In genomic region chr4:115962671-115963412, GRCm38 (mm10) we compare ENCODE assay signal across 8 mouse cellular contexts. TPM values are rescaled to one million over a fixed set of nuclear protein-coding genes. Genes with fewer than 3 reads are reported as not detected.
DNase-seq lines count a peak whose midpoint lies in the region; ATAC-seq lines count a peak whose summit lies in the region.

No protein-coding gene starts in this region.

- ATAC-seq in forebrain, embryonic 12.5 days (ENCODE audit: low FRiP score): peak; percentile 79
- no peak for ATAC-seq in limb, embryonic 15.5 days (ENCODE audit: insufficient number of reproducible peaks, low FRiP score, low TSS enrichment, low read depth)
- ATAC-seq in midbrain, embryonic 13.5 days: peak; percentile 85

- H3K36me3 ChIP-seq in forebrain, embryonic 12.5 days (replicated peaks): no peaks in the 10 kb centered on the region
- H3K36me3 ChIP-seq in limb, embryonic 15.5 days: no peaks in the 10 kb centered on the region
- no peaks in the 10 kb centered on the region for H3K36me3 ChIP-seq in midbrain, embryonic 13.5 days
- no peaks in the 10 kb centered on the region for H3K36me3 ChIP-seq in splenic B cell, adult 2 months (ENCODE audit: control insufficient read depth, insufficient read depth, low read length, poor library complexity, severe bottlenecking)

- H3K4me2 ChIP-seq in forebrain, embryonic 12.5 days: peak overlapping the region; percentile 83
- H3K4me2 ChIP-seq in limb, embryonic 15.5 days: peak overlapping the region; percentile 91
- peak overlapping the region; percentile 79 for H3K4me2 ChIP-seq in midbrain, embryonic 13.5 days (replicated peaks)

- H3K9ac ChIP-seq in forebrain, embryonic 12.5 days: peak overlapping the region; percentile 54
- H3K9ac ChIP-seq in limb, embryonic 15.5 days: peak overlapping the region; percentile 50
- peak overlapping the region; percentile 64 for H3K9ac ChIP-seq in midbrain, embryonic 13.5 days (replicated peaks)

- peaks cover 51% of the 10 kb centered on the region for H3K4me1 ChIP-seq in forebrain, embryonic 12.5 days
- H3K4me1 ChIP-seq in limb, embryonic 15.5 days: peaks cover 13% of the 10 kb centered on the region
- H3K4me1 ChIP-seq in midbrain, embryonic 13.5 days (replicated peaks): peaks cover 56% of the 10 kb centered on the region

- H3K9me3 ChIP-seq in forebrain, embryonic 12.5 days: no peaks in the 10 kb centered on the region
- no peaks in the 10 kb centered on the region for H3K9me3 ChIP-seq in limb, embryonic 15.5 days
- no peaks in the 10 kb centered on the region for H3K9me3 ChIP-seq in midbrain, embryonic 13.5 days

- WGBS in forebrain, embryonic 12.5 days: under 1% methylated on average over 79 of the region's 79 CpGs
- WGBS in limb, embryonic 15.5 days: under 1% methylated on average over 79 of the region's 79 CpGs
- WGBS in midbrain, embryonic 13.5 days: under 1% methylated on average over 78 of the region's 79 CpGs

- H3K4me3 ChIP-seq in forebrain, embryonic 12.5 days (replicated peaks): peak overlapping the region; percentile 49
- H3K4me3 ChIP-seq in limb, embryonic 15.5 days: peak overlapping the region; percentile 57
- H3K4me3 ChIP-seq in midbrain, embryonic 13.5 days (replicated peaks): peak overlapping the region; percentile 53

- peaks cover 100% of the 10 kb centered on the region for H3K27me3 ChIP-seq in forebrain, embryonic 12.5 days
- peaks cover 83% of the 10 kb centered on the region for H3K27me3 ChIP-seq in limb, embryonic 15.5 days
- peaks cover 82% of the 10 kb centered on the region for H3K27me3 ChIP-seq in midbrain, embryonic 13.5 days
- no peaks in the 10 kb centered on the region; the same call in 1 of the 2 replicates for H3K27me3 ChIP-seq in splenic B cell, adult 2 months (ENCODE audit: control insufficient read depth, insufficient read depth, low read length, poor library complexity, severe bottlenecking)

- no peak overlapping the region for H3K27ac ChIP-seq in forebrain, embryonic 12.5 days
- no peak overlapping the region for H3K27ac ChIP-seq in limb, embryonic 15.5 days
- H3K27ac ChIP-seq in midbrain, embryonic 13.5 days: peak overlapping the region; percentile 14; the same call in 1 of the 2 replicates

- peak; percentile 24 for DNase-seq in gastrocnemius, postnatal 10 days
- DNase-seq in gastrocnemius, adult 8-10 months (ENCODE audit: low spot score in 2 of 2): no peak
- DNase-seq in ZHBTc4 (ENCODE audit: low read depth, low spot score): peak; percentile 88
- DNase-seq in induced T-regulatory cell, adult 2 months (ENCODE audit: low read depth): peak; percentile 42
- DNase-seq in splenic B cell, adult 2 months (ENCODE audit: low read depth, low spot score): peak; percentile 10

RNA-seq across cellular contexts. Expression of gene Dmbx1, which starts 23.1 kb away (rescaled TPM):
- total RNA-seq in gastrocnemius, postnatal 10 days (2021): not detected
- not detected for total RNA-seq in gastrocnemius, adult 8-10 months (2022)
- polyA plus RNA-seq in forebrain, embryonic 12.5 days (2016; fragmentation: Nextera tagmentation; extraction: Ambion mirVana): 0.51 and 0.87 TPM in 2 replicates
- polyA plus RNA-seq in limb, embryonic 15.5 days (2015; fragmentation: Nextera tagmentation; extraction: Ambion mirVana): 0.04 TPM in 1 of 2 replicates, not detected in the other
- polyA plus RNA-seq in midbrain, embryonic 13.5 days (2015; fragmentation: Nextera tagmentation; extraction: Ambion mirVana): 10.9 and 11.7 TPM in 2 replicates

RNA-seq across cellular contexts. Expression of gene Faah, which starts 54.9 kb away (rescaled TPM):
- total RNA-seq in gastrocnemius, postnatal 10 days (2021): under 1 TPM; 0.68 to 0.75 TPM
- under 1 TPM in 3 of 4 experiments, not detected in 1; 0.07 to 0.35 (median 0.12) TPM for total RNA-seq in gastrocnemius, adult 8-10 months (2022)
- polyA plus RNA-seq in forebrain, embryonic 12.5 days (2016; fragmentation: Nextera tagmentation; extraction: Ambion mirVana): 3.2 and 3.6 TPM in 2 replicates
- 3.6 and 5.1 TPM in 2 replicates for polyA plus RNA-seq in limb, embryonic 15.5 days (2015; fragmentation: Nextera tagmentation; extraction: Ambion mirVana)
- 9.5 and 11.3 TPM in 2 replicates for polyA plus RNA-seq in midbrain, embryonic 13.5 days (2015; fragmentation: Nextera tagmentation; extraction: Ambion mirVana)

Comparison
In these comparisons a context has a peak if more than half of its experiments do, and no peak if none do; other contexts are left out.
1. DNase-seq: peak in gastrocnemius, postnatal 10 days (single experiment), ZHBTc4 (single experiment), induced T-regulatory cell, adult 2 months (single experiment) and splenic B cell, adult 2 months (single experiment); none in gastrocnemius, adult 8-10 months (0 of 2).
2. Peak in every context shown above with its lines, with median percentiles within 50 percentile points of each other: H3K4me2 ChIP-seq, H3K4me3 ChIP-seq and H3K9ac ChIP-seq.